Mouse (Mus musculus): Measurements from ENCODE around the gene Car12. TPM values are rescaled to one million over a fixed set of nuclear protein-coding genes. Genes with fewer than 3 reads are reported as not detected.

Car12 gene
- polyA plus RNA-seq, 1 experiment from 2014 or later = 0.42 TPM

GRCm38 (mm10) chr9:66710626-66711025, 2.9 kb upstream of the Car12 start:
- Histone ChIP-seq H3K4me3 (ENCODE audit: control insufficient read depth in 1 of 2, insufficient read depth in 1 of 2, low read depth in 1 of 2, low read length in 2 of 2) (no peak overlapping the region), H3K27ac (replicated peaks in 1 of 2; ENCODE audit: control insufficient read depth in 1 of 2, insufficient read depth in 1 of 2, low read depth in 2 of 2, low read length in 2 of 2) (no peak overlapping the region), H3K36me3 (ENCODE audit: control insufficient read depth, insufficient read depth, low read length) (no peaks in the 10 kb centered on the region), H3K4me1 (ENCODE audit: control insufficient read depth in 2 of 2, insufficient read depth in 2 of 2, low read length in 2 of 2) (peaks cover 13 to 20% of the 10 kb centered on the region in 2 experiments; a peak in 3 of 4 replicates), H3K27me3 (ENCODE audit: control insufficient read depth, insufficient read depth, low read length) (peaks cover 20% of the 10 kb centered on the region; the same call in 1 of the 2 replicates), H3K4me2 (ENCODE audit: low read length) (no peak overlapping the region), H3K9ac (ENCODE audit: low read length) (no peak overlapping the region), H3K9me3 (ENCODE audit: control insufficient read depth, low read length) (no peaks in the 10 kb centered on the region)
- 74% methylated on average over 6 of the region's 6 CpGs for WGBS
- ATAC-seq (ENCODE audit: insufficient number of reproducible peaks, insufficient read depth, low FRiP score, low read depth) = no peak

GRCm38 (mm10) chr9:66714022-66714515, 583 bp downstream of the Car12 start:
- peaks cover 9 to 11% of the 10 kb centered on the region in 2 experiments; a peak in 1 of 4 replicates for H3K4me1 ChIP-seq (ENCODE audit: control insufficient read depth in 2 of 2, insufficient read depth in 2 of 2, low read length in 2 of 2)
- H3K9ac ChIP-seq (ENCODE audit: low read length) = peak overlapping the region; percentile 60
- H3K27ac ChIP-seq (replicated peaks in 1 of 2; ENCODE audit: control insufficient read depth in 1 of 2, insufficient read depth in 1 of 2, low read depth in 2 of 2, low read length in 2 of 2) = no peak overlapping the region
- peak overlapping the region in 1 of 2 experiments; percentile 44; a peak in 3 of 4 replicates for H3K4me3 ChIP-seq (ENCODE audit: control insufficient read depth in 1 of 2, insufficient read depth in 1 of 2, low read depth in 1 of 2, low read length in 2 of 2)
- WGBS = 19% methylated on average over 12 of the region's 12 CpGs
- no peak for ATAC-seq (ENCODE audit: insufficient number of reproducible peaks, insufficient read depth, low FRiP score, low read depth)
- peak overlapping the region; percentile 84 for H3K4me2 ChIP-seq (ENCODE audit: low read length)
- H3K36me3 ChIP-seq (ENCODE audit: control insufficient read depth, insufficient read depth, low read length) = no peaks in the 10 kb centered on the region
- H3K27me3 ChIP-seq (ENCODE audit: control insufficient read depth, insufficient read depth, low read length) = peaks cover 22% of the 10 kb centered on the region; the same call in 1 of the 2 replicates
- H3K9me3 ChIP-seq (ENCODE audit: control insufficient read depth, low read length) = no peaks in the 10 kb centered on the region

GRCm38 (mm10) chr9:66715361-66715760, 1.9 kb downstream of the Car12 start:
- Histone ChIP-seq H3K4me3 (ENCODE audit: control insufficient read depth in 1 of 2, insufficient read depth in 1 of 2, low read depth in 1 of 2, low read length in 2 of 2) (no peak overlapping the region), H3K4me1 (ENCODE audit: control insufficient read depth in 2 of 2, insufficient read depth in 2 of 2, low read length in 2 of 2) (peaks cover 9 to 11% of the 10 kb centered on the region in 2 experiments; a peak in 1 of 4 replicates), H3K36me3 (ENCODE audit: control insufficient read depth, insufficient read depth, low read length) (no peaks in the 10 kb centered on the region), H3K27ac (replicated peaks in 1 of 2; ENCODE audit: control insufficient read depth in 1 of 2, insufficient read depth in 1 of 2, low read depth in 2 of 2, low read length in 2 of 2) (no peak overlapping the region), H3K4me2 (ENCODE audit: low read length) (no peak overlapping the region), H3K9me3 (ENCODE audit: control insufficient read depth, low read length) (no peaks in the 10 kb centered on the region), H3K27me3 (ENCODE audit: control insufficient read depth, insufficient read depth, low read length) (peaks cover 22% of the 10 kb centered on the region; the same call in 1 of the 2 replicates), H3K9ac (ENCODE audit: low read length) (no peak overlapping the region)
- 74% methylated on average over 2 of the region's 2 CpGs for WGBS
- ATAC-seq (ENCODE audit: insufficient number of reproducible peaks, insufficient read depth, low FRiP score, low read depth) = no peak

- Histone ChIP-seq H3K9me3 (ENCODE audit: control insufficient read depth, low read length) (no peaks in the 10 kb centered on the region), H3K27ac (replicated peaks in 1 of 2; ENCODE audit: control insufficient read depth in 1 of 2, insufficient read depth in 1 of 2, low read depth in 2 of 2, low read length in 2 of 2) (no peak overlapping the region), H3K27me3 (ENCODE audit: control insufficient read depth, insufficient read depth, low read length) (peaks cover 22% of the 10 kb centered on the region; the same call in 1 of the 2 replicates), H3K9ac (ENCODE audit: low read length) (no peak overlapping the region), H3K4me2 (ENCODE audit: low read length) (no peak overlapping the region), H3K4me1 (ENCODE audit: control insufficient read depth in 2 of 2, insufficient read depth in 2 of 2, low read length in 2 of 2) (peaks cover 9 to 11% of the 10 kb centered on the region in 2 experiments; a peak in 1 of 4 replicates), H3K4me3 (ENCODE audit: control insufficient read depth in 1 of 2, insufficient read depth in 1 of 2, low read depth in 1 of 2, low read length in 2 of 2) (no peak overlapping the region), H3K36me3 (ENCODE audit: control insufficient read depth, insufficient read depth, low read length) (no peaks in the 10 kb centered on the region)
- ATAC-seq (ENCODE audit: insufficient number of reproducible peaks, insufficient read depth, low FRiP score, low read depth) = no peak
- WGBS = 37% methylated on average over 3 of the region's 3 CpGs
Measured at GRCm38 (mm10) chr9:66716533-66716932, 3.0 kb downstream of the Car12 start.

- WGBS = 86% methylated on average over 8 of the region's 8 CpGs
- H3K36me3 ChIP-seq (ENCODE audit: control insufficient read depth, insufficient read depth, low read length) = no peaks in the 10 kb centered on the region
- no peaks in the 10 kb centered on the region for H3K9me3 ChIP-seq (ENCODE audit: control insufficient read depth, low read length)
- H3K27me3 ChIP-seq (ENCODE audit: control insufficient read depth, insufficient read depth, low read length) = no peaks in the 10 kb centered on the region
- no peak overlapping the region for H3K9ac ChIP-seq (ENCODE audit: low read length)
- H3K4me2 ChIP-seq (ENCODE audit: low read length) = no peak overlapping the region
- H3K27ac ChIP-seq (replicated peaks in 1 of 2; ENCODE audit: control insufficient read depth in 1 of 2, insufficient read depth in 1 of 2, low read depth in 2 of 2, low read length in 2 of 2) = no peak overlapping the region
- no peak overlapping the region for H3K4me3 ChIP-seq (ENCODE audit: control insufficient read depth in 1 of 2, insufficient read depth in 1 of 2, low read depth in 1 of 2, low read length in 2 of 2)
- H3K4me1 ChIP-seq (ENCODE audit: control insufficient read depth in 2 of 2, insufficient read depth in 2 of 2, low read length in 2 of 2) = no peaks in the 10 kb centered on the region
- no peak for ATAC-seq (ENCODE audit: insufficient number of reproducible peaks, insufficient read depth, low FRiP score, low read depth)
Measured at GRCm38 (mm10) chr9:66720686-66721450, 7.4 kb downstream of the Car12 start.

GRCm38 (mm10) chr9:66722187-66722868, 8.8 kb downstream of the Car12 start:
- Histone ChIP-seq H3K4me1 (ENCODE audit: control insufficient read depth in 2 of 2, insufficient read depth in 2 of 2, low read length in 2 of 2) (no peaks in the 10 kb centered on the region), H3K27ac (replicated peaks in 1 of 2; ENCODE audit: control insufficient read depth in 1 of 2, insufficient read depth in 1 of 2, low read depth in 2 of 2, low read length in 2 of 2) (no peak overlapping the region), H3K4me2 (ENCODE audit: low read length) (no peak overlapping the region), H3K9me3 (ENCODE audit: control insufficient read depth, low read length) (no peaks in the 10 kb centered on the region), H3K9ac (ENCODE audit: low read length) (no peak overlapping the region), H3K4me3 (ENCODE audit: control insufficient read depth in 1 of 2, insufficient read depth in 1 of 2, low read depth in 1 of 2, low read length in 2 of 2) (no peak overlapping the region), H3K36me3 (ENCODE audit: control insufficient read depth, insufficient read depth, low read length) (no peaks in the 10 kb centered on the region), H3K27me3 (ENCODE audit: control insufficient read depth, insufficient read depth, low read length) (no peaks in the 10 kb centered on the region)
- WGBS = 76% methylated on average over 5 of the region's 5 CpGs
- ATAC-seq (ENCODE audit: insufficient number of reproducible peaks, insufficient read depth, low FRiP score, low read depth) = no peak

GRCm38 (mm10) chr9:66722869-66723272, 9.4 kb downstream of the Car12 start:
- WGBS = 76% methylated on average over 5 of the region's 5 CpGs
- H3K4me3 ChIP-seq (ENCODE audit: control insufficient read depth in 1 of 2, insufficient read depth in 1 of 2, low read depth in 1 of 2, low read length in 2 of 2) = no peak overlapping the region
- no peaks in the 10 kb centered on the region for H3K4me1 ChIP-seq (ENCODE audit: control insufficient read depth in 2 of 2, insufficient read depth in 2 of 2, low read length in 2 of 2)
- ATAC-seq (ENCODE audit: insufficient number of reproducible peaks, insufficient read depth, low FRiP score, low read depth) = no peak
- no peak overlapping the region for H3K4me2 ChIP-seq (ENCODE audit: low read length)
- no peaks in the 10 kb centered on the region for H3K36me3 ChIP-seq (ENCODE audit: control insufficient read depth, insufficient read depth, low read length)
- no peaks in the 10 kb centered on the region for H3K9me3 ChIP-seq (ENCODE audit: control insufficient read depth, low read length)
- H3K27me3 ChIP-seq (ENCODE audit: control insufficient read depth, insufficient read depth, low read length) = no peaks in the 10 kb centered on the region
- H3K9ac ChIP-seq (ENCODE audit: low read length) = no peak overlapping the region
- H3K27ac ChIP-seq (replicated peaks in 1 of 2; ENCODE audit: control insufficient read depth in 1 of 2, insufficient read depth in 1 of 2, low read depth in 2 of 2, low read length in 2 of 2) = no peak overlapping the region

Measured in heart, embryonic 14.5 days (tissue).